Mouse (Mus musculus) CH12.LX (cell line): ENCODE results near the gene Dpep3. TPM values are rescaled to one million over a fixed set of nuclear protein-coding genes. Genes with fewer than 3 reads are reported as not detected.

Experiments used
- DNase-seq: peaks from one replicate; pipeline ENCODE4 v3.0.0-alpha.2; 2013; ENCODE audit errors: extremely low read depth
- H3K27ac ChIP-seq: 2 replicates; pipeline ENCODE4 v1.5.1; 2012; ENCODE audit warnings: low read depth, mild to moderate bottlenecking, control low read depth, moderate library complexity; ENCODE audit not compliant: insufficient read depth
- H3K27me3 ChIP-seq: replicated peaks from 2 replicates; pipeline ENCODE3; 2012; ENCODE audit warnings: inconsistent platforms
- H3K36me3 ChIP-seq, 2 experiments: replicated peaks in 1 of 2; 2 replicates each; pipeline versions ENCODE3 to v1.6.1; 2012; ENCODE audit warnings: inconsistent platforms in 1 of 2, low read length in 1 of 2, mild to moderate bottlenecking in 1 of 2, mixed read lengths in 1 of 2, moderate library complexity in 1 of 2; ENCODE audit not compliant: control insufficient read depth in 1 of 2, insufficient read depth in 1 of 2
- H3K4me1 ChIP-seq, 2 experiments: 2 replicates each; pipeline ENCODE4 v1.6.1; 2012; ENCODE audit warnings: inconsistent platforms in 1 of 2, moderate library complexity in 1 of 2; ENCODE audit not compliant: insufficient read depth in 2 of 2, control insufficient read depth in 1 of 2
- H3K4me2 ChIP-seq: 2 replicates; pipeline ENCODE4 v1.6.1; 2012; ENCODE audit warnings: low read depth, mild to moderate bottlenecking, control low read depth; ENCODE audit not compliant: poor library complexity, insufficient read depth, severe bottlenecking
- H3K4me3 ChIP-seq, 3 experiments: fragments of 150-350 bp in 1 of 3; sonication (generic) in 1 of 3; replicated peaks in 1 of 3; 2 replicates each; pipeline versions ENCODE3 to v1.5.1; 2011 to 2012; ENCODE audit warnings: low read depth in 2 of 3, low read length in 2 of 3, mild to moderate bottlenecking in 2 of 3, moderate library complexity in 2 of 3, control low read depth in 1 of 3, improper control_type of control experiment in 1 of 3, inconsistent platforms in 1 of 3, mixed read lengths in 1 of 3; ENCODE audit not compliant: poor library complexity in 1 of 3
- H3K79me2 ChIP-seq: replicated peaks from 2 replicates; pipeline ENCODE4 v1.6.1; 2012; ENCODE audit warnings: mild to moderate bottlenecking, moderate library complexity; ENCODE audit not compliant: control insufficient read depth, poor library complexity, insufficient read depth, severe bottlenecking; ENCODE audit errors: extremely low read depth
- H3K9ac ChIP-seq: 2 replicates; pipeline ENCODE4 v1.6.1; 2012; ENCODE audit warnings: low read depth, mild to moderate bottlenecking, control low read depth, moderate library complexity; ENCODE audit not compliant: insufficient read depth
- H3K9me3 ChIP-seq: replicated peaks from 2 replicates; pipeline ENCODE3; 2012; ENCODE audit warnings: low read length, inconsistent platforms, mixed read lengths
- BHLHE40 ChIP-seq: IDR thresholded peaks from 2 replicates; pipeline ENCODE4 v1.6.1; 2011; ENCODE audit warnings: mild to moderate bottlenecking, low read depth, low read length, improper control_type of control experiment
- CHD1 ChIP-seq: IDR thresholded peaks from 2 replicates; pipeline ENCODE4 v1.6.1; 2012; ENCODE audit warnings: low read depth, low read length, improper control_type of control experiment, inconsistent platforms
- CHD2 ChIP-seq: IDR thresholded peaks from 2 replicates; pipeline ENCODE4 v1.6.1; 2011; ENCODE audit warnings: low read length, improper control_type of control experiment
- CTCF ChIP-seq, 2 experiments: IDR thresholded peaks in 1 of 2; conservative IDR thresholded peaks in 1 of 2; 2 replicates each; pipeline ENCODE4 v1.5.1; 2011 to 2012; ENCODE audit warnings: low read depth in 2 of 2, low read length in 2 of 2, improper control_type of control experiment in 1 of 2, inconsistent platforms in 1 of 2, mild to moderate bottlenecking in 1 of 2, moderate library complexity in 1 of 2
- E2F4 ChIP-seq: IDR thresholded peaks from 2 replicates; pipeline ENCODE4 v1.6.1; 2011; ENCODE audit warnings: low read depth, low read length, improper control_type of control experiment; ENCODE audit not compliant: insufficient replicate concordance
- ELF1 ChIP-seq: IDR thresholded peaks from 2 replicates; pipeline ENCODE4 v1.6.1; 2014; ENCODE audit warnings: low read depth, mild to moderate bottlenecking, inconsistent platforms, low read length, improper control_type of control experiment
- EP300 ChIP-seq: IDR thresholded peaks from 2 replicates; pipeline ENCODE4 v1.6.1; 2011; ENCODE audit warnings: low read length, improper control_type of control experiment
- ETS1 ChIP-seq: conservative IDR thresholded peaks from 2 replicates; pipeline ENCODE4 v1.6.1; 2012; ENCODE audit warnings: low read depth, mild to moderate bottlenecking, inconsistent platforms, low read length, improper control_type of control experiment, moderate library complexity
- GABPA ChIP-seq: IDR thresholded peaks from 2 replicates; pipeline ENCODE4 v1.6.1; 2012; ENCODE audit warnings: low read depth, low read length, improper control_type of control experiment, inconsistent platforms; ENCODE audit not compliant: insufficient replicate concordance
- HCFC1 ChIP-seq: IDR thresholded peaks from 2 replicates; pipeline ENCODE4 v1.6.1; 2012; ENCODE audit warnings: low read depth, mild to moderate bottlenecking, inconsistent platforms, low read length, improper control_type of control experiment
- IRF4 ChIP-seq: IDR thresholded peaks from 2 replicates; pipeline ENCODE4 v1.6.1; 2014; ENCODE audit warnings: low read depth, mild to moderate bottlenecking, inconsistent platforms, low read length, improper control_type of control experiment
- JUN ChIP-seq: IDR thresholded peaks from 2 replicates; pipeline ENCODE4 v1.6.1; 2011; ENCODE audit warnings: low read depth, mild to moderate bottlenecking, low read length, improper control_type of control experiment, moderate library complexity; ENCODE audit not compliant: insufficient read depth
- JUND ChIP-seq: conservative IDR thresholded peaks from 2 replicates; pipeline ENCODE4 v1.6.1; 2011; ENCODE audit warnings: low read depth, low read length, improper control_type of control experiment
- KAT2A ChIP-seq: IDR thresholded peaks from 2 replicates; pipeline ENCODE4 v1.6.1; 2012; ENCODE audit warnings: low read length, improper control_type of control experiment, inconsistent platforms; ENCODE audit not compliant: insufficient replicate concordance
- MAFK ChIP-seq: IDR thresholded peaks from 2 replicates; pipeline ENCODE4 v1.6.1; 2011; ENCODE audit warnings: low read length, improper control_type of control experiment; ENCODE audit not compliant: insufficient replicate concordance
- MAX ChIP-seq: IDR thresholded peaks from 2 replicates; pipeline ENCODE4 v1.6.1; 2011; ENCODE audit warnings: low read length, improper control_type of control experiment
- MAZ ChIP-seq: IDR thresholded peaks from 2 replicates; pipeline ENCODE4 v1.6.1; 2012; ENCODE audit warnings: low read depth, mild to moderate bottlenecking, inconsistent platforms, low read length, improper control_type of control experiment, moderate library complexity
- MEF2A ChIP-seq: IDR thresholded peaks from 2 replicates; pipeline ENCODE4 v1.6.1; 2014; ENCODE audit warnings: low read depth, mild to moderate bottlenecking, inconsistent platforms, low read length, improper control_type of control experiment, borderline replicate concordance
- MXI1 ChIP-seq: IDR thresholded peaks from 2 replicates; pipeline ENCODE4 v1.6.1; 2011; ENCODE audit warnings: mild to moderate bottlenecking, low read depth, low read length, improper control_type of control experiment
- NELFE ChIP-seq: IDR thresholded peaks from 2 replicates; pipeline ENCODE4 v1.6.1; 2011; ENCODE audit warnings: low read depth, low read length, improper control_type of control experiment
- NRF1 ChIP-seq: IDR thresholded peaks from 2 replicates; pipeline ENCODE4 v1.6.1; 2014; ENCODE audit warnings: low read depth, mild to moderate bottlenecking, inconsistent platforms, low read length, improper control_type of control experiment, moderate library complexity
- POLR2A ChIP-seq: IDR thresholded peaks from 2 replicates; pipeline ENCODE4 v1.6.1; 2011; ENCODE audit warnings: low read depth, mild to moderate bottlenecking, improper control_type of control experiment, low read length
- POLR2AphosphoS2 ChIP-seq: IDR thresholded peaks from 2 replicates; pipeline ENCODE4 v1.6.1; 2011; ENCODE audit warnings: low read depth, low read length, improper control_type of control experiment
- RAD21 ChIP-seq: IDR thresholded peaks from 2 replicates; pipeline ENCODE4 v1.6.1; 2011; ENCODE audit warnings: low read depth, mild to moderate bottlenecking, low read length, improper control_type of control experiment, moderate library complexity
- RCOR1 ChIP-seq: conservative IDR thresholded peaks from 2 replicates; pipeline ENCODE4 v1.6.1; 2012; ENCODE audit warnings: low read depth, mild to moderate bottlenecking, inconsistent platforms, low read length, improper control_type of control experiment
- SIN3A ChIP-seq: IDR thresholded peaks from 2 replicates; pipeline ENCODE4 v1.6.1; 2012; ENCODE audit warnings: low read length, improper control_type of control experiment, inconsistent platforms
- SMC3 ChIP-seq: IDR thresholded peaks from 2 replicates; pipeline ENCODE4 v1.6.1; 2011; ENCODE audit warnings: low read depth, low read length, improper control_type of control experiment
- TBP ChIP-seq: conservative IDR thresholded peaks from 2 replicates; pipeline ENCODE4 v1.6.1; 2011; ENCODE audit warnings: low read depth, low read length, improper control_type of control experiment
- TCF12 ChIP-seq: IDR thresholded peaks from 2 replicates; pipeline ENCODE4 v1.6.1; 2014; ENCODE audit warnings: low read depth, mild to moderate bottlenecking, inconsistent platforms, low read length, improper control_type of control experiment
- UBTF ChIP-seq: IDR thresholded peaks from 2 replicates; pipeline ENCODE4 v1.6.1; 2012; ENCODE audit warnings: low read depth, mild to moderate bottlenecking, inconsistent platforms, low read length, improper control_type of control experiment, moderate library complexity
- USF1 ChIP-seq: IDR thresholded peaks from 2 replicates; pipeline ENCODE4 v1.6.1; 2014; ENCODE audit warnings: low read depth, mild to moderate bottlenecking, inconsistent platforms, low read length, improper control_type of control experiment
- USF2 ChIP-seq: conservative IDR thresholded peaks from 2 replicates; pipeline ENCODE4 v1.6.1; 2011; ENCODE audit warnings: low read depth, low read length, improper control_type of control experiment
- ZC3H11A ChIP-seq: IDR thresholded peaks from 2 replicates; pipeline ENCODE4 v1.6.1; 2012; ENCODE audit warnings: low read depth, mild to moderate bottlenecking, inconsistent platforms, low read length, improper control_type of control experiment
- ZKSCAN1 ChIP-seq: IDR thresholded peaks from 2 replicates; pipeline ENCODE4 v1.6.1; 2012; ENCODE audit warnings: low read depth, inconsistent platforms, low read length, improper control_type of control experiment, borderline replicate concordance
- ZMIZ1 ChIP-seq: IDR thresholded peaks from 2 replicates; pipeline ENCODE4 v1.6.1; 2012; ENCODE audit warnings: low read depth, mild to moderate bottlenecking, inconsistent platforms, low read length, improper control_type of control experiment
- dilution Hi-C: fragments of 300-500 bp; cut with MboI; formaldehyde crosslinking; loops from 2 replicates; pipeline ENCODE4 v1.14.3; 2020; ENCODE audit warnings: low sequenced_read_pairs; ENCODE audit not compliant: extremely low pct_unique_long_range_greater_than_20kb, extremely low pct_ligation_motif_present
- in situ Hi-C: fragments of 300-500 bp; cut with MboI; formaldehyde crosslinking; loops from 3 replicates; pipeline ENCODE4 v1.14.3; 2019; ENCODE audit warnings: low sequenced_read_pairs, low pct_ligation_motif_present, low pct_unique_long_range_greater_than_20kb, mixed read lengths
- polyA plus RNA-seq: library from polyadenylated mRNA; unstranded; fragments of >175 nt; gene quantifications from 2 replicates; pipeline ENCODE4 v1.2.1, GENCODE M21; 2012; ENCODE audit warnings: low read depth; ENCODE audit not compliant: insufficient read length
- total RNA-seq, 2 experiments: library from RNA; depleted of rRNA; stranded (reverse); fragments of 300-350 nt in 1 of 2; fragments of >200 nt in 1 of 2; gene quantifications; 2 replicates each; pipeline ENCODE4 v1.2.3; 2012 to 2014

Gene Dpep3
- total and polyA plus RNA-seq, 3 experiments: not detected

DNA sequence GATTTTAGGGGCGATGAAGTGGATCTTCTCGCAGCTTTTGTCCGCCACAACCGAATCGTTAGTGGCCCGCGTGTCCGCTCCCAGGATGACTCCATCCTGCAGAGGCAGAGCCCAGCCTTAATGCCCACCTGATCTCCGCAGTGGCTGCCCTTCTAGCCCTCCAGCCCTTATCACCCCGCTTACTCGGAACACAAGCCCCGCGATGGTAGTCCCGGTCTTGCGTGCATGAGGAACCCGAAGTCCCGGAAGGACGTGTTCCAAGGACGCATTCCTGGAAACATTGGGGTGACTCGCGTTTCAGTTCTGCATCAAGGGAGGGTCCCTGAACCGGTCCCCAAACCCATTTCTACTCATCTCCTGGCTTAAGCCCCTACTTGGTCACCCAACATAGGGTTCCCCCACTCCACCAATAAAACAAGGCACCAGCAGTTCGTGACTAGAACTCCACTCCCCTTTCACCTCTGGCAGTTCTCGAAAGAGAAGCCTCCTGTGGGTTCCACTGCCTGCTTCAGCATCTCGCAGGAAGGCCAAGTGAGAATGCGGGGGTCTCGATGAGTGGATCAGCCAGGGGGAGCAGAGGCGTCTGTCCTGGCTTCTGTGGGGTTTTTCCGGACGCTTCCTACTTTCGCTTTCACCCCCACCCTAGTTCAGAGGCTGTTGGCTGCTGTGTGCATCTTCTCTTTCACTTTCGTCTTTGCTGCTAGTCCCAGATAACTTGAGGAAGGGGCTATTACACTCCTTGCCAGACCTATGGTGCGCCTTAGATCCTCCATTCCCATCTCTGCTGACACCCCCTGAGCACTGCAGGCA lies 41.5 kb downstream of the Dpep3 start:
- Histone ChIP-seq H3K9me3 (no peaks in the 10 kb centered on the region), H3K36me3 (peaks cover 9 to 52% of the 10 kb centered on the region in 2 experiments), H3K4me2 (peak overlapping the region; percentile 70), H3K4me1 (peaks cover 3 to 29% of the 10 kb centered on the region in 2 experiments; a peak in 3 of 4 replicates), H3K9ac (peak overlapping the region; percentile 64), H3K27ac (peak overlapping the region; percentile 67), H3K4me3 (peak overlapping the region; percentile 85 to 96 (median 92)), H3K27me3 (no peaks in the 10 kb centered on the region), H3K79me2 (no peaks in the 10 kb centered on the region)
- TF ChIP-seq MAX: 0 out of 2 replicates have a peak, but pooled peaks have one; percentile 49
- TF ChIP-seq MEF2A: peak; percentile 19; the same call in 1 of the 2 replicates
- peak; percentile 62 for TF ChIP-seq TCF12
- TF ChIP-seq MXI1: no peak; the same call in 1 of the 2 replicates
- 0 out of 2 replicates have a peak, but pooled peaks have one; percentile 39 for TF ChIP-seq TBP
- peak; percentile 59; the same call in 1 of the 2 replicates for TF ChIP-seq POLR2A
- TF ChIP-seq CHD2: peak; percentile 52; the same call in 1 of the 2 replicates
- peak; percentile 58; the same call in 1 of the 2 replicates for TF ChIP-seq ETS1
- TF ChIP-seq ZC3H11A: no peak
- 0 out of 2 replicates have a peak, but pooled peaks have one; percentile 30 for TF ChIP-seq UBTF
- TF ChIP-seq NRF1: no peak
- TF ChIP-seq USF2: no peak
- TF ChIP-seq ZMIZ1: peak; percentile 40; the same call in 1 of the 2 replicates
- no peak for TF ChIP-seq USF1
- TF ChIP-seq POLR2AphosphoS2: peak; percentile 47; the same call in 1 of the 2 replicates
- TF ChIP-seq CHD1: peak; percentile 77; the same call in 1 of the 2 replicates
- no peak for TF ChIP-seq MAFK
- TF ChIP-seq MAZ: peak; percentile 71; the same call in 1 of the 2 replicates
- TF ChIP-seq BHLHE40: peak; percentile 41; the same call in 1 of the 2 replicates
- no peak for TF ChIP-seq ZKSCAN1
- 0 out of 2 replicates have a peak, but pooled peaks have one; percentile 2 for TF ChIP-seq SMC3
- TF ChIP-seq IRF4: peak; percentile 85
- no peak for TF ChIP-seq KAT2A
- no peak for TF ChIP-seq GABPA
- TF ChIP-seq SIN3A: peak; percentile 89; the same call in 1 of the 2 replicates
- no peak; the same call in 1 of the 2 replicates for TF ChIP-seq HCFC1
- peak; percentile 47 for TF ChIP-seq NELFE
- no peak for TF ChIP-seq JUN
- peak; percentile 70; the same call in 1 of the 2 replicates for TF ChIP-seq RCOR1
- TF ChIP-seq EP300: peak; percentile 64
- no peak for TF ChIP-seq E2F4
- no peak for TF ChIP-seq CTCF (conservative IDR thresholded peaks at IDR 0.05 in 1 of 2, IDR thresholded peaks at IDR 0.05 in 1 of 2; ENCODE audit: low read depth in 2 of 2, low read length in 2 of 2)
- no peak for TF ChIP-seq RAD21
- no peak for TF ChIP-seq JUND
- peak; percentile 55; the same call in 1 of the 2 replicates for TF ChIP-seq ELF1
- in situ Hi-C loops: loop anchor here (5.0 kb wide), 1 partner anchor 45 kb away; the partner anchor contains the start of gene Nrn1l
- peak; percentile 67 for DNase-seq
- dilution Hi-C loops: no loop called here
